Mouse (Mus musculus): Measurements from ENCODE around the gene Bfsp1.

Gene Bfsp1

DNA sequence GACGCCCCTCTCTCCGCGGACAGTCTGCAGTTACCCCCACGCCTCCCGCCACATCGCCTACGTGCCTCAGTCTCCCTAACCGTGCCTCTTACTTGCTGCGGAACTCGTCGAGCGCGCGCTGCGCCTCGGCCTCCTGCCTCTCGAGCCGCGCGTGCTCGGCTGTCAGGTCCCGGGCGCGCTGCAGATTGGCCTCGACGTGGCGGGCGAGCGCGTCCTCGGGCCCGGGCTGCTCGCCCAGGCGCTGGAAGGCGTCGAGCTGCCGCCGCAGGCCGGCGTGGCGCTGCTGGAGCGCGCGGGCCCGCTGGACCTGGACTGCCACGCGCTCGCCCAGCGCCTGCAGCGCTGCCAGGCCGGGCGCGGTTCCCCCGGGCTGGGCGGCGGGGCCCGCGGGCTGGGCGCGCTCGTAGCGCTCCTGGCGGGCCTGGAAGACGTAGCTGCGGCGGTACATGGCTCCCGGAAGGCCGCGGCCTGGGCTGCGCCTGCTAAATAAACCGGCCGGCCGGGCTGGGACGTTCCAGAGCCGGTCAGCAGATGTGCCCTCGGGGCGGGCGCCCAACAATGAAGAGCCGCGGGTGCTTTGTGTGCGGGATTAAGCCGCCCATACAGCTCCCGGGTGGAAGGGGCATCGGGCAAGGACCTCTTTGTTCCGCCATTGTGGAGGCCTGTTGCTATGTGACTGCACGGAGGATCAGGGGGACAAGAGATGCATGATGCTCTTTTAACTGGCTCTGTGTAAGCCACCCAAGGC, at the start of gene Bfsp1:
Gene Bfsp1, minus strand, starts transcription at position 690 of the 748 bp plus-strand sequence.
- no peak for DNase-seq (ENCODE audit: low spot score in 2 of 2)

DNA sequence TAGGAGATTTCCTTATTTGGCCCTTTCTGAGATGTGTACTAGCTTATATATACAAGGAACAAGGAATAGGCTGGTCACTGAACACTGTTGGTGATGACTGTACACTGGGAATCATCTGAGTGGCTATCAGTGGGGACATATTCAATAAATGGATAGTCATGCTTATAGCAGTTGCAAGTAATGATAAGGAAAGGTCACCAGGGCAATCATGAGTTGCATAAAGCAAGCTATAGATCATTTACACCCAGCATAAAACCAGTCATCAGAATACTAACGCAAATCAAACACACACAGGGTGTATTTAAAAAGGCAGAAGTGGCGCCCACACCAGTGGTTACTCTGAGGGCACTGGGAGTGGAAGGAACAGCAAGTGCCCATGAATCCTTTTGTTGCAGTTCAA, 49.2 kb upstream of the Bfsp1 start:
- no peak for DNase-seq (ENCODE audit: low spot score in 2 of 2)

DNA sequence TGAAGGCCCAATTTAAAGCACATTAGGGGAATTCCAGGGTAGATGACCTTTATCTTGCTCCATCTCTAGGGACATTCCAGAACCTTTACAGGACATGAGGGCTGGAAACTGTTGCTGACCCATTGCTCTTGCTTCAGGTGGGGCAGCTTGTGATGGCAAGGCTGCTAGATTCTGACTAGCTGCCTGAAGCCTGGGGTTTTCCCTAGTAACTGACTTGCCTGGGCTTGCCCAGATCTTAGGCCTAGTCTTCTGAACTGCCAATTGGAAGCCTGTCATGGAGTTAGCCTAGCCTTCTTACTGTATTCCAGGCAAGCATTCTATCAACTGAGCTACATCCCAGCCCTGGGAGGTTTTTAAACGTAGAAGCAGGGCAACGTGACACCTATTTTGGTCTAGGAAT, 46.3 kb upstream of the Bfsp1 start:
- peak in 1 of 2 experiments; percentile 26 for DNase-seq (ENCODE audit: low spot score in 2 of 2)

DNA sequence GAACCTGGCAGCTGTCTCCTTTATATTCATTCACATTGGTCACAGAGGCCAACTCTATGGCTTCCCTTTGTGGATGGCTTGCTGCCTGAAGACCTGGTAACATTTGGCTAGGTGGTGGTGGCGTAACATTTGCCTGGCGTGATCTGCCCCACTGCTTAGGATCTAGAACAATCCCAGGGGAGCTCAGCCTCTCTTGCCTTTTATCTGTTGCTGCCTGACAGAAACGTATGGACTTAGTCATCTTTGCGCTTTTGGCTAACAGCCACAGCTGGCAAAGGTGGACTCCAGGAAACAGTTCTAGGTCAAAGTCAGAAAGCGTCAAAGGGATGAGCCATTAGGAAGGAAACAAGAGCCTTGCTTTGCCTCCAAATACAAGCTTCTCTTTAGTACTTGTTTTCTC, 41.9 kb upstream of the Bfsp1 start:
- DNase-seq (ENCODE audit: low spot score in 2 of 2): no peak

DNA sequence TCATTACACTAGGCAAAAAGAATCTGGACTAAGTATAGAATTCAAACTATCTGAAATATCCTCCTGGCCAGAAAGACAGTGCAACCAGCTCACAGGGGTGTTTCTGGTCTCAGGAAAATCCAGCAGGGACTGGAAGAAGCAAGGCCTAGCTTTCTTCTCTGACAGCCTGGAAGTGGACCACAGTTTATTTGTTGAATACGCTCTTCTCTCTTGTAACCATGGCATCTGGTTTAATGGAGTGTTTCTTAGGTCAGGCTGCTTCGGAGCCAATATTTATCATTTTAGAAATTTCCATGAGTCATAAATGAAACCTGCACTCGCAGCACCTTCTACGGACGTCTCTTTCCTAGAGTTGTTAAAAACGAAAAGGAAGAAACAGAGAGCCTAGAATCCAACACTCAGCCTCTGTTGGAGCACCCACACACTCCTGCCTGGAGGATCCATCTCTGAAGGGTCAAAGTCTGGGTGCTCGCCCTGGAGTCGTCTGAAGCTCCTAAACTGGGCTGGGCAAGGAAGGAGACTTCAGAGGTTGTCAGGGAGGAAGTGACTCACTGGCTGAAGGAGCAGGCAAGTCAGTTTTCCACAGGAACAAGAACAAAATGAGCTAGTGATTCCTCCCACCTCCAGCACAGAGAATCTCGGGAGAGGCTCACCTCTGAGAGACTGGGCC, 40.5 kb upstream of the Bfsp1 start:
- DNase-seq (ENCODE audit: low spot score in 2 of 2): no peak

DNA sequence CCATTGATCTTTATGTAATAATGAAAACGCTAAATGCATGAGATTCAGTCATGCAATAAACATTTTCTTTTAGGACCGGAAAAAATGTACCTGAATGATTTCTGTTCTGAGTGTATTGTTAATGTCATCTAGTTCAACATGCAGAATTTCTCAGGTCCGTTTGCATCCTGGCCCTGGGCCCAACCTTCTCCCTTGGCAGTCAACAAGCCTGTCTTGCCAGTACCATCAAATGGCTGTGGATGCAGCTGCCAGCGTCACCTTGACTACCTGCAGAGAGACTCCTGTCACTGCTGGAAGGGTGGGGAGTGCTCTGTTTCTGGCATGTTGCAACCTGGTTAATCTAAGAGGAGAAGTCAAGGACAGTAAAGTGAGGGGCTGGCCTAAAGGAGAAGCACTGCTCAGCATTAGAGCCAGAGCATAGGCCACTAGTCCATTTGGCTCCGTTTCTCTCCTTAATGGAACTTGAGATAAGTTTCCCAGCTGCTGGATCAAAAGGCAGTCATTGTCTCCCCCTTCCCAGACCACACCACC, 37.9 kb upstream of the Bfsp1 start:
- DNase-seq (ENCODE audit: low spot score in 2 of 2): no peak

DNA sequence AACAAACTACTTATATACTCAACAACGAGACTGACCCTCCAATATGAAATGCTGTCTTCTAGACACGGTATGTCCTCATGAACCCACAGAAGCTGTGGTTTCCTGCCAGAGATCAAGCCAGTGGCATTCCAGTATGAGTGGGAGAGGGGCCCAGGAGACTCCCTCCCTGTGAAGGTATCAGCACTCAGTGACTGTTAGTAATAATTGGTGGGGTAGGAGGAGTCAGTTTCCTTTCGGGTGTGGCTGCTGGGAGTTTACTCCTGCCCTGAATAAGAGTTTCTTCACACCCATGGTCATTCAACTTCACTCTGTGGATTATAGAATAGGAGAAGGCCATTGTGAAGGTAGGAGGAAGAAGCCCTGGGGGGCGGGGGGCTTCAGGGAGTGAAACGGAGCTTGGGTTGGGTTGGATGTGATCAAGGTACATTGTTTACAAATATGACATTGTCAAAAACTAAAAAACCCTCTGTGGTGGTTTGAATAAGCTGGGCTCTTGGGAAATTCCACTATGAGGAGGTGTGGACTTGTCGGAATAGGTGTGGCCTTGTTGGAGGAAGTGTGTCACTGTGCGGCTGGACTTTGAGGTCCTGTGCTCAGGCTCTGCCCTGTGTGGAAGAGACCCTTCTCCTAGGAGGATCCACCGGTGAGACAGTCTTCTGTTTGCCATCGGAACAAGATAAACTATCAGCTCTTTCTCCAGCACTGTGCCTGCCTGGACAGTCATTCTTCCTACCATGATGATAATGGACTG, 36.7 kb upstream of the Bfsp1 start:
- no peak for DNase-seq (ENCODE audit: low spot score in 2 of 2)

DNA sequence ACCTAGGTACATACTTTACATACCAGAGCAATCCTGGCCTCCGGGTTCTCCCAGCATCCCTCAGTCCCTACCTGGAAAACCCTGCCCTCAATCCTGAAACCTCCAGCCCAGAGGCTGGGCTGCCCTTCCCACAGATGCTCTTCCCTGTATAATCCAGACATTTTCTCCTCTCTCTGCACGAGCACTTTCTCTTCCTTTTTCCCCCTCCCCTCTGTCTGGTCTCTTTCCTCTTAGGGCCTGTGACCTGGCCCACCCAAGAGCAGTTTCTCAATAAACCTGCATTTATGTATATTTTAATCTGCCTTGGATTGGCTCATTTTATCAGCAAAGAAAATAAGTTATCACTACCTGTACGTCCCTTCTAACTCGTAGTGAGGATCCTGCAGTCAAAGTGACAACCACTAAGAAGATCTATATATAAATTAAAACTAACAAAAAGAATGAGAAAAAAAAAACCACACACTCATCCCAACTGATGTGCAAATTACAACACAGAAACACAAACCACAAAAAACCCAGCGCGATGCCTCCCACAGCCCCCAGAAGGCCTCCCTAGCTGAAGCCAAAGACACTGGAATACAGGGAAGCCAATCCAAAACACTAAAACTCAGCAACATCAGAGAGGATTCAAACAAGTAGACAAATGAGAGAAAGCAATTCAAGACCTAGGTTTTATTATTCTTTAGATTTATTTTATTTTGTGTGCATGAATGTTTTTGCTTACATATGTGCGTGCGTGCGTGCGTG, 28.5 kb upstream of the Bfsp1 start:
- no peak for DNase-seq (ENCODE audit: low spot score in 2 of 2)

DNA sequence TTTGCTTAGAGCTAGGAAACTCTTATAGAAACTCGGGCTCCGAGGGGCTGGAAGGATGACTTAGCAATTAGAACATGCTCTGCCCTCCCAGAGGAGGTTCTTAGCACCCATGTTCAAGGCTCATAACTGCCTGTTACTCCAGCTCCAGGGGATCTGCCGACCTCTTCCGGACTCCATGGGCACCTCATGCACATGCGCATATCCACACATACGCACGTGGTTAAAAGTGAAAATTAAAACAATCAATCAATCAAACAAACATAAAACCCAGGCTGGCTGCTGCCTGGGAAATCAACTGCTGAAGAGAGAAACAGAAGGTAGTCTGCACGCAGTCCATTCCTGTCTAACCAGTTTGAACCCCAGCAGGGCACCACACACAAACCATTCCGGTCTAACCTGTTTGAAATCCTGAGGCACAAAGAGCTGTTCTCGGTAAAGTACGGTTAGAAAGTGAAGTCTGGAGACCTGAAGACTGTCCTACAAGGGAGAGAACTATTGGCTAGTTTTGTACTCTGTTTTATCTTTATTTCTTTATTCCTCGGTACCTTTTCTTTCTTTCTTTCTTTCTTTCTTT, 27.0 kb upstream of the Bfsp1 start:
- no peak for DNase-seq (ENCODE audit: low spot score in 2 of 2)

DNA sequence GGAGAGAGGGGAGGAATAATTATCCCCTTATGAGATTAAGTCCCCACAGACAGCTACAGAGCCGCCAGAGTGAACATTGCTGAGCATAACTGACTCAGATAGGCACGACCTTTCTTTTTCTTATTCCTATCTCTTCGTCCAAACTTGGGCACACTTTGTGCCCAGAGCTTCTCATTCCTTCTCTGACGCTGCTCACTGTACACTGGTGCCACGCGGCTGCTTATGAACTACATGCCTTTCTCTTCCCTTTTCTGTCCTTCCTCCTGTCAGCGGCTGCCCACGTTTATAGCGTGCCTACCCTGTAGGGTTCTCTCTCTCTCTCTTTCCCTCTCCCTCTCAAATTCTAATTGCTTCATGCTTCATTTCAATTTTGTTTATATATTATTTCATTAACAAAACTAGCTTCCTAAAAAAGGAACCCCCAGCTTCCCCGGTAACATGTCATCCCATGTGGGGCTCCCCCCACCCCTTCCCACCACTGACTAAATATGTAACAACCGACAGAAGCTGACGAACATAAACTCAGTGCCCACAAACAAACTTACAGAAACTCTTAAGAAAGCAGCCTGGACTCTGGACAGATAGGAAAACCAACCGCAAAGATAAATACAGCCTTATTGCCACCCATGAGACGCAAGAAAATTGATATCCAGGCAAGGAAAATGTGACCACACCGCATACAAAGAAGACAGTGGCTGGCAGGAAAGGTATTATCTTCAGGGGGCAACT, 26.3 kb upstream of the Bfsp1 start:
- no peak for DNase-seq (ENCODE audit: low spot score in 2 of 2)

DNA sequence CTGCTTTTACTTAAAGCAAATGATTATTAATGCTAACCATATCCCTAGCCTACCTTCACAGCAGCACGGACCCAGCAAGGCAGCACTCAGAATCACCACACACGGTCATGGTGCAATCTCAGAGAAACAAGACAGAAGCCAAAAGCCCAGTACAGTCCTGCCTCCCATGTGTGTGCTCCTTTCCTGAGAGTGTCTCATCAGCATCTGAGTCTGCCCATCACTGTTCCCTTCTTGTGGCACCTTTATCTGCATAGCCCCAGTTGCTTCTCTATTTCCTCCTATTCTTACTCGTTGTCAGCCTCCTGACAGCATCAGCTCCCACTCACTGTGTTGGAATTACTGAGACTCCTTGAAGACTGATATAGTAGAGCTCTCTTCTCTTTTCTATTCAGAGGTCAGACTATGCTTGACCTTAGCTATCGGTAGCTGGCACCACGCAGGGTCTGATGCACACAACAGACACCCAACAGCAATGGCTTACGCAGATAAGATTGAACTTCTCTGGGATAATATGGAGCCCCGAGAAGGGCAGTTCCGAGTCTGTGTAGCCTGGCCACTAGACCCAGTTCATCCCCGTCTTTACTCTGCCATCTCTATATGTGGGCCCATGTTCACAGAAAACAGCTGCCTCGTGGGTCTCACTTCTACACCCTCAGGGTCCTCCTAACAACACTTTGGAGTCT, 19.8 kb upstream of the Bfsp1 start:
- DNase-seq (ENCODE audit: low spot score in 2 of 2): no peak

DNA sequence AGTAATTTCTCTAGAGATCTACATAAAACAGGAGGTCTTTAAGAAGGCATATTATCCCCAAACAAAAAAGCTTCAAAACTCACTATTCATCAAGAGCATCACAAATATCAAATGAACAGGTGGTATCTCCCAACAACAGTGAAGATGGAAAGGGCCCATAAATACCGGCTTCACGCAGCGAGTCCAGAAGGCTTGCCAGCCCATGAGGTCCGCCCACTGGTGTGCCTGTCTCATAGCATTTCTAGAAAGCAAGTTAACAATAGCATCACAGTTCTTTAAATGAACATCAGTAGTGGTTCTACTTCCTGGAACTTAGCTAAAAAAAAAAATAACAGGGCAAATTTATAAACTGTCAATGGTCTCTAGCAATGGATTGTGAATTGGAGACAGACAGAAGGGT, 19.0 kb upstream of the Bfsp1 start:
- DNase-seq (ENCODE audit: low spot score in 2 of 2): no peak

DNA sequence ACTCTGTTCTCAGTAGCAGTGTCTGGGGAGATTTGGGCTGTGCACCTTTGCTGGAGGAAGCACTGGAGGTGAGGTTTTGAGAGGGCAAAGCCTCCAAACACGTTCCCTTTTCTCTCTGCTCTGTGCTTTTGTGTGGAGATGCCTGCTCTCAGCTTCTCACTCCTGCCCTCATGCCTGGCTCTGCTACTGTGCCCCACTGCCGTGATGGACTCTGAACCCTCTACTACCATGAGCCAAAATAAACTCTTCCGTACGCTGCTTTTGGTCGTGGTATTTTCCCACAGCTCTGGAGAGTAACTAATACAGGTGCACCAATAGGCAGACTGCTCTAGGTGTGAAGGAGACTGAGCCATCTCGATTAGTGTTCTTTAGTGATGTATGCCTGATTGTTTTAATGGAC, 16.3 kb upstream of the Bfsp1 start:
- no peak for DNase-seq (ENCODE audit: low spot score in 2 of 2)

DNA sequence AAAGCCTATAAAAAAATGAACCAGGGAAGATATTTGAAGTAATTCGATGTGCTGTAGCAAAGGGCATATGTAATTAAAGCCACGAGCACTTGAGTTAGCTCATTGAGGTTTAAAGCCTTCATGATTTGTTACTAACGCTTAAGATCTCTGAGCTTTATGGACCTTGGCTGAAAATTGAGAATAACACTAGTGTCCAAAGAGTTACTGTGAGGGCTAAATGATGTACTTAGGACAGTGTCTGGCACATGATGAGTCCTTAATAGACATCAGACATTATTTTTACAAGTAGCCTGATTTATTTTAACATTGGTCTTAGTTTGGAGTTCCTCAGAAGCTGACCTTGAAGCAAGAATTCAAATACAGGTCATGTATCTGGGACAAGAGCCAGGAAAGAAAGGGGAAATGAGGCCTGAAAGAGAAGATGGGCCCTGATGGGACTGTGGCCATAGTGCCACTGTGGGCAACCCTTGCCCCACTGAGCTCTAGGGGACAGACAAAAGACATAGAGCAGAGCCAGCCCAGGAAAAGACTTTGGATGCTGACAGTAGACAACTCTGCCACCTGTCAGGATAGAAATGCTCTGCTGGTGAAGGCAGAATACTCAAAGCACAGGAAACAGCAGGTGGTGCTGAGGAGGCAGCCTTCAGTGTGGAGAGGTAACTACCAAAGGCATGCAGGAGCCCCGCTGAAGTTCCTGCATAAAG, 14.1 kb upstream of the Bfsp1 start:
- no peak for DNase-seq (ENCODE audit: low spot score in 2 of 2)

DNA sequence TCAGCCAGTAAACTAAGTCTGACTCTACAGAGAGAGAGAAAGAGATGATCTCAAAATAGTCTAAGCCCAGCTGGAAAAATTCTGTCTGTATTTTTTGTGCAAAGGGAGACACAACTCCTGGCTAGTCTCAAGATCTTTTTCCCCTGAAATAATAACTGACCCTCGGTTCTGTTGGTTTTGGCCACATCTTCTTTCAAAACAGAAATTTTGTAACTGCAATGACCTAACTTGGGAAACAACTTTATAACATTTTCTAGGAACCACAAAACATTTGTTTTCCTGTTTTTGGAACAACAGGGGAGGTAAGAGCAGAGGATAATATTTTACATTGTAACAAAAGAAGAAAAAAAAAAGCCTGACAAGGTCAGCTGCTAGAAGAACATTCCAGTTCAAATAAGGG, 13.1 kb upstream of the Bfsp1 start:
- DNase-seq (ENCODE audit: low spot score in 2 of 2): no peak

DNA sequence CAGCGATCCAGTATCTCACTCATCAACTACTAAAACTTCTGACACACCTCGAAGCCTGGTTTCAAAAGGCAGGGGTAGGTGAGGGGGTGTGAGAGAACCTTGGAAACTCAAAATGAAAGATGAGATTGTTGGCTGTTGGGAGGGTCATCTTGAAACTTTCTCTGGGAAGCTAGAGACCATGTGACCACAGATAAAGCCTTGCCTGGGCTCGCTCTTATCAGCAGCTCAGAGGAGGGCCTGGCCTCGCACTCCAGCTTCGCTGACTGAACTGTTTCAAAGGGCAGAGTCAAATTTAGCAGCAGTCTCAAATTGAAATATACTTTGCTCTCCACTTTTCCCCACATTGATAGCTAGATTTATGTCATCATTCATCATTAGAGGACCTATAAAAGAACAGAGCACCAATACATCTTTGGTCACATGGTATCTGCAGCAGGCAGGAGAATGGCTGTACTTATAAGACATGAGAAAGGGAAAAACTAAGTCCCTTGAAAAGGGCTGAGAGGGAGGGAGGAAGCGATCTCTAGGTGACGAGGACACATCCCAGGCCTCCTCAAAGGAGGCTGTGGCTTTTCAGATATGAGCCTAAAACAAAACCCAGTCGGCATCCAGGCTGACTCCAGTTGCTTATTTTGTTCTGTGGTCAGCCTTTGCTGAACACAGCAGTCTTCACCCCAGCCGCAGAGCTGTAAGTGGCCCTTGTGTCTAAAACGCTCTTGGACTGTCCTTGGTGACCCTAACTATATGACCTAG, 8.1 kb upstream of the Bfsp1 start:
- DNase-seq (ENCODE audit: low spot score in 2 of 2): no peak

DNA sequence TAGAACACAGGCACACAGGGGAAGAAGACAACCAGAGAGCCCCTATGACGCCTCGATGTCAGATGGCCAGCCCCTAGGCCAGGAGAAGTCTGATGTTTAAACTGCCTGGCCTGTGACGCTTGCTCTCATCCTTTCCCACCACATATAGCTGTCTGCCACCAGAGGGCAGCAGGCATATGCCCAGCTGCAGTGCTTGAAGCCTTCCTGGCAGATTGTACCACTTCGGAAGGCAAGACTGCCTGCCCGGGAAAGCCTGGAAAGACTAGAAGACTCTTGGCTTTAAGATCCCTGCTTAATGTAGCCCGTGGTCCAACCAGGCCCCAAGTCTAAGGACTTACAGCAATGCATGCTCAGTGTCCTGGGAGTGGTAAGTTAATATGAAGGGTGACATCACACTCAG, 4.4 kb upstream of the Bfsp1 start:
- peak; percentile 36 to 55 for DNase-seq (ENCODE audit: low spot score in 2 of 2)

DNA sequence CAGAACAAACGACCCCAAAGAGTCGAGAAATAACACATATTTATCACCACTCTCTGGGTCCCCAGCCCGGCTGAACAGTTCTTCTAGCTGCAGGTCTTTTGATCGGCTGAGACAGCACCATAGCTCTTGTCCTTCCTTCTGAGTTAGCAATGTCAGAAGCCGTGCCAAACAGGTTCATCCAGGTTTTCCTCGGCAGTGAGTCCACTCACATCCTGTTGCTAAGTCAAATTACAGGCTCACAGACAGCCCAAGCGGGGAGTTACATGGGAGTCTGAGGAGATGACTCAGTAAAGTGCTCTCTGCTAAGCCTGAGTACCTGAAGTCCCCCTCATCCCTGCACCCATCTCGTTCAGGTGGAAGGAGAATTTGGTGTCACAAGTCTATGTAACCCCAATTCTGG, 1.6 kb upstream of the Bfsp1 start:
- no peak for DNase-seq (ENCODE audit: low spot score in 2 of 2)

DNA sequence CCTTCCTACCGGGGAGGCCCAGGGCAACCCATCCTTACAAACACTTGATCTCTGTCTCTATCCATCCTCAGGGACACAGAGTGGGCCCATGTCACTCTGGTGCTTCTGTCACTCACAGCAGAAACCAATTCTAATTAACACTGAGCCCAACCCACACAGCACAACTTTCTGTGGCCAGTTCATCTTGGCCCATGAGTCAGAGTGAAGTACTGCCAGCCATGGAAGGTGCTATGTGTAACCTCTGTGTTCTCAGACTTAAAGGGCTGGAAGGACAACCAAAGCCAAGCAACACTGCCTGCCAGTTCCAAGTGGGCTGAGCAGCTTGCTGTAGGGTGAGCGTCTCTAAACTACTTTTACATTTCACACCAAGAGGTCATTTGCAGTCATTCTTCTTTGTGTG, 3.8 kb downstream of the Bfsp1 start:
- DNase-seq (ENCODE audit: low spot score in 2 of 2): no peak
